Mouse (Mus musculus) midbrain, embryonic 11.5 days (tissue): ENCODE data around the gene Gps1. TPM values are rescaled to one million over a fixed set of nuclear protein-coding genes. Genes with fewer than 3 reads are reported as not detected.
A peak's percentile ranks its signal among the peaks of the same experiment; 100 is the strongest.

Source experiments
- ATAC-seq: fragments of 200-750 bp; cut with Nextera tagmentation; 2 replicates; pipeline ENCODE4 v1.8.0; 2017; ENCODE audit warnings: moderate TSS enrichment, moderate library complexity; ENCODE audit not compliant: low FRiP score
- DNase-seq: peaks from one replicate; pipeline ENCODE4 v3.0.0; 2015; ENCODE audit warnings: low spot score; ENCODE audit errors: missing footprints
- H3K27ac ChIP-seq: fragments of 300-500 bp; sonication (generic); 2 replicates; pipeline ENCODE4 v1.5.1; 2014; ENCODE audit warnings: low read depth, low read length
- H3K27me3 ChIP-seq: fragments of 300-500 bp; sonication (generic); 2 replicates; pipeline ENCODE4 v1.6.1; 2014; ENCODE audit warnings: mild to moderate bottlenecking, low read length, moderate library complexity, mixed read lengths; ENCODE audit not compliant: control insufficient read depth, insufficient read depth
- H3K36me3 ChIP-seq: fragments of 300-500 bp; sonication (generic); 2 replicates; pipeline ENCODE4 v1.6.1; 2014; ENCODE audit warnings: mild to moderate bottlenecking, low read length, moderate library complexity, mixed read lengths; ENCODE audit not compliant: control insufficient read depth, insufficient read depth
- H3K4me1 ChIP-seq: fragments of 300-500 bp; sonication (generic); 2 replicates; pipeline ENCODE4 v1.6.1; 2014; ENCODE audit warnings: low read length; ENCODE audit not compliant: control insufficient read depth, insufficient read depth
- H3K4me2 ChIP-seq: fragments of 300-500 bp; sonication (generic); 2 replicates; pipeline ENCODE4 v1.6.1; 2014; ENCODE audit warnings: mild to moderate bottlenecking, moderate library complexity
- H3K4me3 ChIP-seq: fragments of 300-500 bp; sonication (generic); 2 replicates; pipeline ENCODE4 v1.5.1; 2014; ENCODE audit warnings: low read depth, low read length
- H3K9ac ChIP-seq: fragments of 300-500 bp; sonication (generic); 2 replicates; pipeline ENCODE4 v1.6.1; 2014; ENCODE audit warnings: low read length
- H3K9me3 ChIP-seq: fragments of 300-500 bp; sonication (generic); 2 replicates; pipeline ENCODE4 v1.6.1; 2016; ENCODE audit warnings: low read length; ENCODE audit not compliant: control insufficient read depth
- WGBS: fragments of 180-500 bp; shearing (Covaris S2); extraction: QIAGEN DNeasy Blood & Tissue Kit; methylation state at CpG from one replicate; pipeline ENCODE4 v1.1.7; 2014; 5-methylcytosine and 5-hydroxymethylcytosine counted together
- polyA plus RNA-seq: library from polyadenylated mRNA; unstranded; fragments of >200 nt; fragmentation: Nextera tagmentation; extraction: Ambion mirVana; gene quantifications from 2 replicates; pipeline ENCODE4 v1.2.1, GENCODE M21; 2014

Gps1 gene
- 254 and 269 TPM in 2 replicates for polyA plus RNA-seq

GRCm38 (mm10) chr11:120784064-120784791 is at the start of gene Gps1, which contains the start of gene Rfng:
TSS of gene Gps1 (plus strand) at chr11:120784272.
TSS of gene Rfng (minus strand) at chr11:120784207.
- DNase-seq (peak; percentile 96), ATAC-seq (peak; percentile 86)
- under 1% methylated on average over 89 of the region's 107 CpGs for WGBS
- Histone ChIP-seq H3K9me3 (no peaks in the 10 kb centered on the region), H3K4me3 (peak within 1 kb of the TSS; percentile 99), H3K4me2 (peak within 1 kb of the TSS; percentile 97), H3K9ac (peak within 1 kb of the TSS; percentile 91), H3K27me3 (no peaks in the 10 kb centered on the region), H3K36me3 (peaks cover 3% of the 10 kb centered on the region), H3K4me1 (peaks cover 15% of the 10 kb centered on the region), H3K27ac (peak within 1 kb of the TSS; percentile 40; the same call in 1 of the 2 replicates)

DNA sequence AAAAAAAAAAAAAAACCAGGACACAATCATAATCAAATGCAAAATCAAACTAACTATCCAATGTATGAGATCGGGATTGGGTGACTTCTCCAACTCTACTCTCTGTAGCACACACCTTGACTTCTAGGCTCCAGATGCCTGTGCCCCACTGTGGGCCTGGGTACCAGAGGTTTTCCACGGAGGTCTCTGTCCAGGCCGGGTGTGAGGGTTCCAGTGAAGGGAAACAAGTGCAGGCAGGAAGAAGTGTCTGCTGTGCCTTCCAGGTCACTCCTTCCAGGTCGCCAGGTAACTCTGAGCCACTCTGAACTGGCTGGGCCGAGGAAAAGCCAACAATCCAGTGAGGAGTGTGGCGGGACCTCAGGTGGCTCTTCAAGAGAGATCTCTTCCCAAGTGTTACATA is 47.6 kb upstream of the Gps1 start:
- DNase-seq (no peak), ATAC-seq (no peak)
- 77% methylated on average over 6 of the region's 6 CpGs for WGBS
- Histone ChIP-seq H3K9ac (no peak overlapping the region), H3K4me1 (no peaks in the 10 kb centered on the region), H3K4me3 (no peak overlapping the region), H3K27me3 (no peaks in the 10 kb centered on the region), H3K9me3 (no peaks in the 10 kb centered on the region), H3K36me3 (no peaks in the 10 kb centered on the region), H3K27ac (no peak overlapping the region), H3K4me2 (no peak overlapping the region)

DNA sequence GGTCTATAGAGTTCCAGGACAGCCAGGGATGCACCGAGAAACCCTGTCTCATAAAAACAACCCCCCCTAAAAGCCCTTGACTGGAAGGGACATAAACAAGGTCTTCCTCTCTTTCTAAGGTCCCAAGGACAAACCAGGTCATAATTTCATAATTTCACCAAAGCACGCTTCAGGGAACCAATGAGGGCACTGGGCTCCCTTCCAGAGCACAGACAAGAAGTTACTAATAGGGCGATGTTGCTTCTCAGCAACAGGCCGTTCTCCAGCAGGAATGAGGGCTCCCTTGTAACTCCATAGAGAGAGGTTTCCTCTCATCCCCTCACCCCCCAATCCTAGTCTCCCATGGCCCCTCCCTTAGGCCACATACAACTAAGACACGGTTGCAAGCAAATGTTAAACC is 43.1 kb upstream of the Gps1 start:
- Histone ChIP-seq H3K27ac (no peak overlapping the region), H3K9ac (no peak overlapping the region), H3K4me2 (no peak overlapping the region), H3K36me3 (no peaks in the 10 kb centered on the region), H3K4me3 (no peak overlapping the region), H3K27me3 (no peaks in the 10 kb centered on the region), H3K4me1 (no peaks in the 10 kb centered on the region), H3K9me3 (no peaks in the 10 kb centered on the region)
- DNase-seq: no peak
- 90% methylated on average over 5 of the region's 5 CpGs for WGBS
- no peak for ATAC-seq

- WGBS: 81% methylated on average over 7 of the region's 7 CpGs
- Histone ChIP-seq H3K36me3 (no peaks in the 10 kb centered on the region), H3K4me1 (no peaks in the 10 kb centered on the region), H3K27me3 (no peaks in the 10 kb centered on the region), H3K4me2 (no peak overlapping the region), H3K27ac (no peak overlapping the region), H3K9ac (no peak overlapping the region), H3K9me3 (no peaks in the 10 kb centered on the region), H3K4me3 (no peak overlapping the region)
- ATAC-seq (no peak), DNase-seq (peak; percentile 77)
These were observed 39.9 kb upstream of the Gps1 start for GRCm38 (mm10) chr11:120744121-120744701.

DNA sequence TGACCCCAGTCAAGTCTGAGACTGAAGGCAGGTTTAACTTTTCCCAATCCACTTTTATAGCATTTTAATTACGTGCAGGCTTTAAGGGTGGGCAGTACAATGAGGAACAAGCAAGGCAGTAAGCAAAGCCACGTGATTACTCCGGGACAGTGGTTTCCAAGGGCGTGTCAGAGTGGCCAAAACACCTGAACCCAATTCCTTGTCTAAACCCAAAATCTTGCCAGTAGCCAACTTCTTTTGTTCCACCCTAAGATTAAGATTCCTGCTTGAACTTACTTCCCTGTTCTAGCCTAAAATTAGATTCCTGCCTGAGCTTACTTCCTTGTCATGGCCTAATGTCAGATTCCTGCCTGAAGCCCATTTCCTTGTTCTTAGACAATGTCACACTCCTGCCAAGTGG is 36.1 kb upstream of the Gps1 start:
- WGBS: 87% methylated on average over 4 of the region's 4 CpGs
- Histone ChIP-seq H3K4me1 (no peaks in the 10 kb centered on the region), H3K27ac (no peak overlapping the region), H3K4me2 (no peak overlapping the region), H3K27me3 (no peaks in the 10 kb centered on the region), H3K9me3 (no peaks in the 10 kb centered on the region), H3K4me3 (no peak overlapping the region), H3K9ac (no peak overlapping the region), H3K36me3 (no peaks in the 10 kb centered on the region)
- DNase-seq (no peak), ATAC-seq (no peak)

GRCm38 (mm10) chr11:120749430-120749829 is 34.6 kb upstream of the Gps1 start:
- Histone ChIP-seq H3K9me3 (no peaks in the 10 kb centered on the region), H3K27ac (no peak overlapping the region), H3K9ac (no peak overlapping the region), H3K4me1 (no peaks in the 10 kb centered on the region), H3K4me3 (no peak overlapping the region), H3K27me3 (no peaks in the 10 kb centered on the region), H3K4me2 (no peak overlapping the region), H3K36me3 (no peaks in the 10 kb centered on the region)
- WGBS: 64% methylated on average over 8 of the region's 8 CpGs
- DNase-seq (no peak), ATAC-seq (no peak)

DNA sequence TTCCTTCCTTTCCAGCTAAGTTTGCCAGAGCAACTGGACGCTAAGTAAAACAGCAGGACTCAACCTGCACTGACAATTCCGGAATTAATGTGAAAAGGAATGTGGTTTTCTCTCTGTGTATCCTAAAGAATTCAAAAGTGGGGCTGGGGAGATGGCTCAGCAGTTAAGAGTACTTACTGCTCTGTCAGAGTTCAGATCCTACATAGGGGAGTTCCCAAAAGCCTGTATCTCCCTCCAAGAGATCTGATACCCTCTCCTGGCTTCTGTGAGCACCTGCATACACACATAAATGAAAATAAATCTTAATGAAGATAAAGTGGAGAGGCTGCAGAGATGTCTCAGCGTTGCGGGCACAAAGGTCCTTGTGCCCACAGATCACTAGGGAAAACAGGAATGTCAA is 32.5 kb upstream of the Gps1 start:
- DNase-seq: no peak
- WGBS: 75% methylated on average over 4 of the region's 4 CpGs
- Histone ChIP-seq H3K9me3 (no peaks in the 10 kb centered on the region), H3K36me3 (no peaks in the 10 kb centered on the region), H3K4me3 (no peak overlapping the region), H3K27ac (no peak overlapping the region), H3K9ac (no peak overlapping the region), H3K4me2 (no peak overlapping the region), H3K27me3 (no peaks in the 10 kb centered on the region), H3K4me1 (no peaks in the 10 kb centered on the region)
- no peak for ATAC-seq

- Histone ChIP-seq H3K27me3 (peaks cover 6% of the 10 kb centered on the region), H3K27ac (no peak overlapping the region), H3K36me3 (no peaks in the 10 kb centered on the region), H3K4me3 (no peak overlapping the region), H3K4me2 (no peak overlapping the region), H3K9ac (no peak overlapping the region), H3K4me1 (no peaks in the 10 kb centered on the region), H3K9me3 (no peaks in the 10 kb centered on the region; the same call in 1 of the 2 replicates)
- whole genome bisulfite sequencing: 94% methylated on average over 9 of the region's 9 CpGs
- no peak for ATAC-seq
- DNase-seq: peak; percentile 61
These were observed 23.8 kb upstream of the Gps1 start for GRCm38 (mm10) chr11:120760236-120760635.

GRCm38 (mm10) chr11:120761811-120762671 is 22.0 kb upstream of the Gps1 start:
- WGBS: 72% methylated on average over 14 of the region's 14 CpGs
- no peak overlapping the region for H3K4me2 ChIP-seq
- ATAC-seq (no peak), DNase-seq (peak; percentile 82)
- no peak overlapping the region for H3K9ac ChIP-seq
- no peak overlapping the region for H3K27ac ChIP-seq
- H3K27me3 ChIP-seq: peaks cover 6% of the 10 kb centered on the region
- no peaks in the 10 kb centered on the region for H3K36me3 ChIP-seq
- no peaks in the 10 kb centered on the region for H3K4me1 ChIP-seq
- no peak overlapping the region for H3K4me3 ChIP-seq
- no peaks in the 10 kb centered on the region; the same call in 1 of the 2 replicates for H3K9me3 ChIP-seq
